Mouse (Mus musculus) left cerebral cortex, adult 11 months (tissue): ENCODE measurements around the gene Kcnk2.

Experiments used
- DNase-seq: peaks from one replicate; pipeline ENCODE4 v3.0.0; 2022; ENCODE audit warnings: low spot score

Gene Kcnk2

GRCm38 (mm10) chr1:189215131-189215530 lies 186.9 kb downstream of the Kcnk2 start:
- no peak for DNase-seq

DNA sequence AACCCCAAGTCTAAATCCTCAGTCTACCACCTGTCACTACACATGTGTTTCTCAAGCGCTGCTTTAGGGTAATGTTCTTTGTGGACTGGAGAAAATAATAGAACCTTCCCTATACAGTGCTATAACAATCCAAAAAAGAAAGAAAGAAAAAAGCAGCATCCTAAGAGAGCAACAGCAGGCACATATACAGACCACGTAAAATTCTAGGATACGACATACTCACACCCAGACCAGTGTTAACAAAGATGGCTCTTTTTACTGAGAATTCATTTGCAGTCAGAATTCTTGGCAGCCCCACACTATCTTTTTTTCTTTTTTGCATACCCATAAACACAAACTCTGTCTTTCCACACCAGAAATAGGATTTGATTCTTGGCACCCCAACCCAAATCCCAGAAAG lies 187.6 kb downstream of the Kcnk2 start:
- no peak for DNase-seq

DNA sequence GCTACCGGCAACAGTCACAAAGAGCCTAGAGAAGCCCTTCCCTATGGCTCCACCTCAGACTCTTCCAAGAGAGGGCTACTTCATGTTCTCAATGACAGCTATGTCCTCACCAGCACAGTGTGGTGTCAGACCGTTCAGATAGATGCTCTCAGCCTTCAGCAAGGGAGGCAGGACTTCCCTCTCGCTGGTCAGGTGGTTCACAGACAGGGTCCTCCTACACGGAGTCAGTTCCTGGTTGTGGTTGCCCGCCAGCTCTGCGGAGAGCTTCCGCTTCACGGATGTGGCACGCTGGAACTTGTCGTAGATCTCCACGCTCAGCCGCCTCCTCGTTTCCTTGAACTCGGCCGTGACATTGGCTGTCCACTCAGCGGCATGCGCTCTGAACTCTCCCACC lies 192.4 kb downstream of the Kcnk2 start:
- no peak for DNase-seq

- DNase-seq = no peak
Observed at GRCm38 (mm10) chr1:189209029-189209714, 192.9 kb downstream of the Kcnk2 start.

DNA sequence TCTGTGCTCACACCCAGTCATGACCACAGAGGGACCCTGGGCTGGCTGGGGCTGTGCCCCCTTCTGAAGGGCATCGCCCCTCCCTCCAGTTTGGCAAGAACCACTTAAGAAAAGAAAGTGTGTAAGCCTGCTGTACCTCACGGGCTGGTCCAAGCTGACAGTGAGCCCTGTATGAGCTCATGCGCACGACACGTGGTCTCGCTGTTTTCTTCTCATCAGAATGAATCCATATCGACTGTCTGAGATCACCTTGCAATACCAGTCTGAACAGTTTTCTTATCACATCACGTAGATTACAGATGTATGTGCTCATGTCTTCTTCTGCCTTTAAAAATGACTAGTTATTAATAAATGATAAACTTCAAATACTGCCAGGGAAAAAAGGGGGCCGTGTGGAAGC lies 193.5 kb downstream of the Kcnk2 start:
- DNase-seq = no peak

- no peak for DNase-seq
Observed at GRCm38 (mm10) chr1:189195758-189196157, 206.3 kb downstream of the Kcnk2 start.

- DNase-seq = peak; percentile 40
Observed at GRCm38 (mm10) chr1:189187737-189188390, 214.2 kb downstream of the Kcnk2 start.

GRCm38 (mm10) chr1:189185206-189185750 lies 216.8 kb downstream of the Kcnk2 start:
- DNase-seq = no peak

GRCm38 (mm10) chr1:189177746-189178145 lies 224.3 kb downstream of the Kcnk2 start:
- no peak for DNase-seq

DNA sequence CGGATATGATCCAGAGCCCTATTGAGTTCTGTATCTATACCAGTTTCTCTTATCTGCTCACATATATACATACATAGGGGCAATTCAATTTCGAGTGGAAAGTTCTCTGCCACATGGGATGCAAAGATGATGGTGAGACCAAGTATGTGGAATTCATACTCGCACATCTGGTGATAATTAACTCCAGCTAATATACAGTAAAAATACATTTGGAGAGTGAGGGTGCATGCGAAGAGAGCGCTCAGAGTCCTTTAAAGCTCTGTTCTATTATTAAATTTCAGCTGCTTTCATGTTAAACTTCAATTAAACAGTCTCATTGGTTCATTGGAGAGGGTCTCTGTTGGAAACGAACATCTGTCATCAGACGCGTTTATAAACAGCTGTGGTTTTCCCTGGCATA lies 228.6 kb downstream of the Kcnk2 start:
- no peak for DNase-seq

DNA sequence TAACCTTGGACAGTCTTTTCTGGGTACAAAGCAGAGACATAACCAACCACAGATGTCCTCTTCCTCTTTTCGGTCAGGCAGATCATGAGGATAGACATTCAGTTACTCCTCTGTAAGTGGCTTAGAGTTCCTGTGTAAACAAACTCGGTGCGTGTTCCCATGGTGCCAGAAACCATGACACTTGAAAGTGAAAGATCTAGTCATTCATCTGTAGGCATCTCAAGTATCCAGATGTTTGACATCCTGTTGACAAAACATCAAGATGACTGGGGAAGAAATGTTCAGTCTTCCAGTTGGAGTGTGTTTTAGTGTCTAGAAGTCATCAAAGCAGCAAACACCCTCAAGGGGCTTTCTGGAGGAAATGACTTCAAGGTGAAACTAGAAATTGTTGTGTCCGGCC lies 230.9 kb downstream of the Kcnk2 start:
- DNase-seq = no peak

DNA sequence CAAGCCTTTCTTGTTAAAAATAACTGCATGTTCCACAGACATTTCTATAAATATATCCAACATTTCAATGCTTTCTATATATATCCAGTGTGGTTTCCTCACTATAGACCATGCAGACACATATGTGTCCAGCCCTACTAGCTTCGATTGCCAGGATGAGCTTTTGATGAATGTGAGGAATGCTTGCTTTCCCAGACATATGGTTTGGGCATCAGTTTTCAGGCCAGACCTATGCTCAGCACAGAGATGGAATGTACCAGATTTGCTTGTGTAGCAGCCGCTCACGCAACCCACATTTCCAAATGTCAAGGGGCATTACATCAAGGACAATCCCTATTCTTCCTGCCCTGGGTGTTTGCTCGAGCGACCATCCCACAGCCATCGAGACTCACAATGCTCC lies 236.3 kb downstream of the Kcnk2 start:
- DNase-seq = no peak

GRCm38 (mm10) chr1:189165141-189165540 lies 236.9 kb downstream of the Kcnk2 start:
- no peak for DNase-seq

DNA sequence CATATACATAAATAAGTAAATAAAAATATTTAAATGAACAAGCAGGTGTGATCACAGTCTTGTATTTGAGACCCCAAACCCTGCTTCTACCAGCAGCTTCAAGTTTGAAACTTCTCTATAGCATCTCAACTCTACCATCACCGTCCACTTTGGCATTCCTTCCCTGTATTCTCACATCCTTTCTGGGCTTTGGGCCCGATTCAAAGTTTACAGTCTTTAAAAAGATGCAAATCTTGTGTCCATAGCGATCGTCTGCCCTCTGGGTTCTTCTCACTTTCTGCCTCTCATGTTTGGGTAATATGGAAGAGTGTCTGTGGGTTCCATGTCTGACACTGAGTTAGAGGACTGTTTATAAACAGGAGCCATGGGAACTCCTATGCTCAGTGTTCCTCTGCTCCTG lies 237.4 kb downstream of the Kcnk2 start:
- DNase-seq = no peak

DNA sequence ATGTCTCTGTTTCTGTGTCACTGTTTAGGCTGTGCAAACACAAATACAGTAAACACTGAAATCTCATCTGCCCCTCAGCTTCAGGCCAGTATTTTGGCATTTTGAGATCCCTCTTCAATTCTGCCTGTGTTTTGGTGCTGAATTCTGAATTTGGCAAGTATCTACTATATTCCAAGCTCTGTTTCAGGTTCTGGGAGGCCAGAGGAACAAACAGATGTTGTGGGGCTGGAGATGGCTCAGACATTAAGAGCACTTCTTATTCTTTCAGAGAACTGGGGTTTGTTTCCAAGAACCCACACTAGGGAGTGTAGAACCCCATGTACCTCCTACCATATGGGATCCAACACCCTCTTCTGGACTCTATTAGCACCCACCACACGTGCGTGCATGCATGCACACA lies 237.8 kb downstream of the Kcnk2 start:
- no peak for DNase-seq
